Mouse (Mus musculus): ENCODE data around the gene Fbxl13. TPM values are rescaled to one million over a fixed set of nuclear protein-coding genes. Genes with fewer than 3 reads are reported as not detected.
"Not testable (repeated sequence)": the region's sequence is repeated elsewhere in the genome, so short reads cannot be mapped to it uniquely, and the experiment has no call there.

The Fbxl13 gene
- polyA plus RNA-seq, 1 experiment from 2014 or later, result 0.15 TPM

GRCm38 (mm10) chr5:21610996-21611395 lies 34.4 kb downstream of the Fbxl13 start:
- H3K27me3 ChIP-seq, result no peaks in the 10 kb centered on the region
- no peak for DNase-seq (ENCODE audit: low read depth, low spot score)
- no peak for ATAC-seq
- ChIA-PET POLR2A (no interaction called here), CTCF (no interaction called here)
- TF ChIP-seq CTCF (IDR thresholded peaks at IDR 0.05), result no peak
- in situ Hi-C loops (cut with MboI; ENCODE audit: low pct_unique_long_range_greater_than_20kb), result no loop called here

DNA sequence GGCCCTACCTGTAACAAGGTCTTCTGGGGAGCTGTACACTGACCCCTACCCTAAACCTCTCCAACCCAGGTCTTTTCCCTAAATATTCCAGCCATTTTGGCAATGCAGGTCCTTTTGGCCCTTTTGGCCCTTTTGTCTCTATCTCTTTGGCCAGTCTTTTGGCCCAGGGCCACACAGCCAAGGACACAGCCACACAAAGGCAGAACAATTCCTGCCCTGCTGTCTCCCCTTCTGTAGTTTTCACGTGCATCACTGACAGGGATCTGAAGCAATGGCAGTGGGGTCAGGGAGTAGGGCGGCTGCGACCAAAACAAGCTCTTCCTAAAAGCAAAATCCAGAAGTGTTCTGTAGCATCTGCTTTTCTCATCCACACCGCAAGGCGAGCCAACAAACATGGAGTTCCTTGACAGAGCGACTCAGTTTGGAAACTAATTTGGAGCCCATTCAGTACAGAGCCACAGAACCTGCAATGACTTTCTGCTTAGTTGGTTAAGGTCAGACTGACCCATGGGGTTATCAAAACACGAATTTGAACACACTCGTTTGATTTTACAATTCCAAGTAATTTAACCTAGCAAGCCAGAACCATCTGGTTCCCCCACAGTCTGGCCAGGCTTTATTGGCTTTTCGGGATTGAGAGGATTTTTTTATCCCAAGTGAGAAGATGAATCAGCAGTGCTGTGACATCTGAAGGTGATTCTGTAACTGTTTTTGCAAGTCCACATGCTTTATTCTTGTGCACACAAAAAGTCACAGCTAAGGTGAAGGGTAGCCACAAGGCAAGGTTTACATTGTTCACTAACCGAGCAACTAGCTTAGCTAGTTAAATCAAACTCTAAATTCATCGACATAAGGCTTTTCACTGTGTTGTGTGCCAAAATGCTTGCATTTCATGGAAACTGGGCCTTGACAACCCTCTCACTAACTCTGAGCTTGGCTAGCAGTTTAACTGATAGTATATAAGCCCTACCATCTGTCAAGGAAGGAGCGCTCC lies 36.8 kb downstream of the Fbxl13 start:
- CTCF ChIA-PET, result interaction anchor here (1.0 to 2.1 kb wide), 4 partner anchors 10 to 33 kb away, joined by 3 to 6 read pairs (median 6); no protein-coding TSS in a partner anchor
- in situ Hi-C loops (cut with MboI; ENCODE audit: low pct_unique_long_range_greater_than_20kb), result no loop called here
- POLR2A ChIA-PET, result interaction anchor here (0.9 kb wide), 1 partner anchor 17 kb away, joined by 3 read pairs; no protein-coding TSS in a partner anchor
- ATAC-seq, result peak; percentile 46
- no peak for TF ChIP-seq CTCF (IDR thresholded peaks at IDR 0.05)
- no peaks in the 10 kb centered on the region for H3K27me3 ChIP-seq
- peak; percentile 37 for DNase-seq (ENCODE audit: low read depth, low spot score)

DNA sequence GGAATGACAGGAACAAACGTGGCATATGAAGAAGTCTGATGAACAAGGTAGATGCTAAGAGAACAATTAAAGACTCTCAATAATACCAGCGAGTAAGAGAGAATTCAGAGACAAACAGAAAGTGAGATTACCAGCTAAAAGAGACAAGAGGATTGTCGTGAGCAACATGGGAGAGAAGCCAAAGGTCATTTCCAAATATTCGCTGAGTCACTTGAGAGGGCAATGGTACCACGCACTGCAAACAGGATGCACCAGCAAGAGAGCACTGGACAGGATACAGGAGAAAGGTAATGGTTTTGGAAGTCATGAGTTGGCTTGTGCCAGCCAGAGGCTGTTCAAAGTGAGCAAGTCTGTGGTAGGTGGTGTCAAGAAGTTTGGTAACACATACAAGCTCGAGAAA lies 39.5 kb downstream of the Fbxl13 start:
- POLR2A ChIA-PET, result no interaction called here
- DNase-seq (ENCODE audit: low read depth, low spot score) (no peak), ATAC-seq (no peak)
- no peaks in the 10 kb centered on the region for H3K27me3 ChIP-seq
- in situ Hi-C loops (cut with MboI; ENCODE audit: low pct_unique_long_range_greater_than_20kb), result no loop called here
- CTCF ChIA-PET, result interaction anchor here (1.1 to 1.4 kb wide), 3 partner anchors 9 to 27 kb away, joined by 3 to 4 read pairs (median 3); no protein-coding TSS in a partner anchor
- TF ChIP-seq CTCF (IDR thresholded peaks at IDR 0.05), result no peak

- in situ Hi-C loops (cut with MboI; ENCODE audit: low pct_unique_long_range_greater_than_20kb), result no loop called here
- no peak for TF ChIP-seq CTCF (IDR thresholded peaks at IDR 0.05)
- ATAC-seq (no peak), DNase-seq (ENCODE audit: low read depth, low spot score) (no peak)
- H3K27me3 ChIP-seq, result no peaks in the 10 kb centered on the region
- ChIA-PET CTCF (no interaction called here), POLR2A (no interaction called here)
These were observed 45.5 kb downstream of the Fbxl13 start for GRCm38 (mm10) chr5:21599961-21600360.

DNA sequence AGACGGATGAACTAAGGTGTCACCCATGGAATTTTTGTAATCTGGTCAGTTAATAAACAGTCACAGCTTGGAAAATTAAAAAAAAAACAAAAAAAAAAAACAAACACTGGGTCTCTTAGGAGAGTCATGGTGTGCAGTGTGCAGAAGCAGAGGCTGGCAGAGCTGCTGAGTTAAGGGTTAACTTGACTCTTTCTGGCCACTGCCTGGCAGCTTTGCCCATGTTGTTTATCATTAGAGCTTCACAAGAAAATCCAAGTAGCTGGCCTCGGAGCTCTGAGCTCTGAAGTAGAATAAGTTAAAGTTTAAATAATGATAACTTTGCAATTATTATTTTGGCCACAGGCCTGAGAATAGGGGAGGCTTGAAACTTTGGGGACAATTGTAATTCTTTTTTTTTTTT lies 45.9 kb downstream of the Fbxl13 start:
- CTCF ChIA-PET; H3K27me3 ChIP-seq; POLR2A ChIA-PET; DNase-seq (ENCODE audit: low read depth, low spot score); in situ Hi-C loops (cut with MboI; ENCODE audit: low pct_unique_long_range_greater_than_20kb); ATAC-seq: not testable (repeated sequence)

DNA sequence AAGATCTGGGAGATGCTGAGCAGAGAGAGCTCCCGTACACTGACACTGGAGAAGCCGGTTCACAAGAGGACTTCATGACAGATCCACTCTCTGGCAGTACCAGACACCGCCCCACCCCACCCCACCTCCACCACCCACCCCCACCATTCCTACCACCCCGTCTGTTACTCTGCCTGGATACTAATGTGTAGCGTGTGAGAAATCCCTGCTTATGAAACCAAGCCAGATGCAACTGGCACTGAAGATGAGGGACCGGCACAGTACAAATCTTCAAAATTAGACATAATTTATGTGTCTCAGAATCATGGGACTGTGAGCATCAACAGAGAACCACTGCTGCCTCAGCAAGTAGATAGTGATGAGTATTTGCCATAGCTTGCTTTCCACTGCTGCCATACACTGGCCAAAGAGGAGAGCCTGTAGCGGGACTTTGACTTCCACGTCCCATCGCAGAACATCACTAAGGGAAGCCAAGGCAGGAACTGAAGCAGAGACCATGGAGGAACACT lies 52.2 kb downstream of the Fbxl13 start:
- ChIA-PET POLR2A (interaction anchor here (0.6 kb wide), 1 partner anchor 92 kb away, joined by 4 read pairs; no protein-coding TSS in a partner anchor), CTCF (interaction anchor here (1.1 to 2.5 kb wide), 2 partner anchors 47 to 166 kb away, joined by 3 to 7 read pairs; no protein-coding TSS in a partner anchor)
- no peak for TF ChIP-seq CTCF (IDR thresholded peaks at IDR 0.05)
- no peaks in the 10 kb centered on the region for H3K27me3 ChIP-seq
- in situ Hi-C loops (cut with MboI; ENCODE audit: low pct_unique_long_range_greater_than_20kb), result loop anchor here (5.0 kb wide), 1 partner anchor 44 kb away; no protein-coding TSS in a partner anchor
- ATAC-seq (no peak), DNase-seq (ENCODE audit: low read depth, low spot score) (no peak)

DNA sequence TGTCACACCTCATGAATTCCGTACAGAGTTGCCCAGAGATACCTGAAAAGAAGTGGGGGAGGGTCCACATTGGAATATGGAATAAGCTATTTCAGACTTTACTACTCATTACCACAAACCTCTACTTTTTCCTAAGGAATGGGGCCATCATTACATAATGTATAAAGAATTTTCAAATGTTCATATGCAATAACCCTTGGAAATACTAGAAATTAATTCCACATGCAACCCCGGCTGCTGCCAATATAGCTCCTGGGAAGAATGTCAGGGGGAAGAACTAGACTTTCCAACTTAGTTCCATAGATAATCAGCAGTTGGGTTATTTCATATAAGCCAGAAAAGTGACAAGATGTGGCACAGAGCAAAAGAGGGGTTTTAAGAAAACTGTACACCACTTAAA lies 53.3 kb downstream of the Fbxl13 start:
- H3K27me3 ChIP-seq, result no peaks in the 10 kb centered on the region
- in situ Hi-C loops (cut with MboI; ENCODE audit: low pct_unique_long_range_greater_than_20kb), result loop anchor here (5.0 kb wide), 1 partner anchor 45 kb away; no protein-coding TSS in a partner anchor
- ChIA-PET CTCF (interaction anchor here (1.0 to 2.5 kb wide), 5 partner anchors 15 to 165 kb away, joined by 3 to 7 read pairs (median 3); no protein-coding TSS in a partner anchor), POLR2A (no interaction called here)
- DNase-seq (ENCODE audit: low read depth, low spot score) (no peak), ATAC-seq (no peak)
- no peak for TF ChIP-seq CTCF (IDR thresholded peaks at IDR 0.05)

DNA sequence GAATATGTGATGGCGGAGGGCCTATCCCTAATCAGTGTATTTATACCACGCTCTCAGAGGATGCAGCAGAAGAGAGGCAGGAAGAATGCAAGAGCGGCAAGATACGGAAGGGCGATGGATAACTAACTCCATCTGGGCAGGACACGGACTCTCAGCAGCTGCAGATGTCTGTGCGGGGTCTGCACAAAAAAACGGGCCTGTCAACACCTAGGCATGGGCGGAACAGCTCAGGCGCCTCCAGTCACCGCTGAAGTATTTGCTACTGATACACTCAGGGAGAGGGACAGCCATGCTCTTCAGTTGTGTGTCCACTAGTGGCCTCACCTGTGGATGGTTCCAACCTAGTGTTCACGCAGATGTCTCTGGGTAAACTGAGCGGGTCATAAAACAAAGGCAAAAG lies 57.2 kb downstream of the Fbxl13 start:
- ATAC-seq, result no peak

DNA sequence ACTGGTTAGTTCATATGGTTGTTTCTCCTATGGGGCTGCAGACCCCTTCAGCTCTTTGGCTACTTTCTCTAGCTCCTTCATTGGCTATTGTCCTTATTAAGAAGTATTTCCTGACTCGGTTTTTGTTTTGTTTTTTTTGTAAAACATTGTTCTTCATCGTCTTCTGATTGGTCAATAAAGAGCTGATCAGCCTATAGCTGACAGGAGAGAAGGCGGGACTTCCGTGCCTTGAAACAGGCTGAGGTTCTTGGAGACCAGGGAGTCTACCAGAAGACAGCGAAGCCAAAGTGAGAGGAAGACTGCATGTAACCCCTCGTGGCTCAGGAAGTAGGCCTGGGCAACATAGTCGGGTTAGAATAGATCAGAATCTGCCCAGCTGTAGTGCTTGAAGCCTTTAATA lies 57.8 kb downstream of the Fbxl13 start:
- ATAC-seq (no peak), DNase-seq (ENCODE audit: low read depth, low spot score) (no peak)
- ChIA-PET CTCF (interaction anchor here (1.5 to 6.1 kb wide), 2 partner anchors 11 to 153 kb away, joined by 3 to 46 read pairs; no protein-coding TSS in a partner anchor), POLR2A (no interaction called here)
- TF ChIP-seq CTCF (IDR thresholded peaks at IDR 0.05), result no peak
- in situ Hi-C loops (cut with MboI; ENCODE audit: low pct_unique_long_range_greater_than_20kb), result loop anchor here (5.0 kb wide), 3 partner anchors 90 to 325 kb away; no protein-coding TSS in a partner anchor
- H3K27me3 ChIP-seq, result no peaks in the 10 kb centered on the region

More for the DNA sequence above, 57.2 kb downstream of the Fbxl13 start:
- no peak for TF ChIP-seq CTCF (IDR thresholded peaks at IDR 0.05)
- CTCF ChIA-PET, result interaction anchor here (6.1 kb wide), 1 partner anchor 154 kb away, joined by 46 read pairs; no protein-coding TSS in a partner anchor
- POLR2A ChIA-PET, result no interaction called here
- H3K27me3 ChIP-seq, result no peaks in the 10 kb centered on the region
- in situ Hi-C loops (cut with MboI; ENCODE audit: low pct_unique_long_range_greater_than_20kb), result loop anchor here (5.0 kb wide), 3 partner anchors 91 to 326 kb away; no protein-coding TSS in a partner anchor
- DNase-seq (ENCODE audit: low read depth, low spot score), result no peak

- ATAC-seq (peak; percentile 82), DNase-seq (ENCODE audit: low read depth, low spot score) (peak; percentile 60)
- POLR2A ChIA-PET, result interaction anchor here (0.6 to 1.0 kb wide), 2 partner anchors 49 to 255 kb away, joined by 4 to 5 read pairs; no protein-coding TSS in a partner anchor
- CTCF ChIA-PET, result interaction anchor here (1.0 to 6.1 kb wide), 14 partner anchors 10 to 261 kb away, joined by 3 to 46 read pairs (median 3); no protein-coding TSS in a partner anchor
- in situ Hi-C loops (cut with MboI; ENCODE audit: low pct_unique_long_range_greater_than_20kb), result loop anchor here (5.0 kb wide), 3 partner anchors 89 to 324 kb away; no protein-coding TSS in a partner anchor
- H3K27me3 ChIP-seq, result no peaks in the 10 kb centered on the region
- peak; percentile 95 for TF ChIP-seq CTCF (IDR thresholded peaks at IDR 0.05)
These were observed 58.7 kb downstream of the Fbxl13 start for GRCm38 (mm10) chr5:21586763-21587162.
